Mouse (Mus musculus): ENCODE results near the gene Col15a1. TPM values are rescaled to one million over a fixed set of nuclear protein-coding genes. Genes with fewer than 3 reads are reported as not detected.

Gene Col15a1
- polyA plus RNA-seq, 1 experiment from 2014 or later = 21.8 TPM

DNA sequence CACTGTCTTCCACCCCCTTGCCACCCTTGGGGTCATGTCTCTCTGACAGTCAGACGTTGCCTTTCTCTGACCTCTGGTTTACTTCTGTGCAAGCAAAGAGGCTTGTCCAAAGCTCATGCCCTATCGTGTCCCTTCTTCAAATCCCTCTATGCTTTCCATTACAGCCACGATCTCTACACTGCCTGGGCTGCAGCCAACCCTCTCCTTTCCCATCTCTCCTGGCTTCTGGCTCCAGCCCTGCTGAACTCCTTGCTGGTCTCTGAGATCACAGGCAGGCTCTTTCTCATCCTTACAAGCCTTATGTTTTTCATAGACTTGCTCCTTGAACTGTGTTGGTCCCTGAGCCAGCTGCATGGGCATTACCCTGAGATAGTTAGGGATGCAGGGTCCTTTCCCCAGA is 14.2 kb downstream of the Col15a1 start:
- H3K36me3 ChIP-seq (ENCODE audit: control insufficient read depth, insufficient read depth, low read length) = no peaks in the 10 kb centered on the region
- H3K9me3 ChIP-seq (ENCODE audit: control insufficient read depth, low read length) = no peaks in the 10 kb centered on the region
- no peak overlapping the region for H3K4me2 ChIP-seq (replicated peaks; ENCODE audit: low read depth, low read length)
- no peak for ATAC-seq (ENCODE audit: low FRiP score, low TSS enrichment)
- H3K27me3 ChIP-seq (ENCODE audit: control insufficient read depth, insufficient read depth, low read length) = no peaks in the 10 kb centered on the region
- WGBS = 70% methylated on average over 3 of the region's 3 CpGs
- H3K4me3 ChIP-seq (ENCODE audit: low read length) = no peak overlapping the region
- H3K27ac ChIP-seq (ENCODE audit: low read depth, low read length) = no peak overlapping the region
- H3K9ac ChIP-seq (ENCODE audit: low read depth, low read length) = no peak overlapping the region
- peaks cover 4% of the 10 kb centered on the region; the same call in 1 of the 2 replicates for H3K4me1 ChIP-seq (ENCODE audit: control insufficient read depth, insufficient read depth, low read length)

GRCm38 (mm10) chr4:47225920-47226319 is 18.0 kb downstream of the Col15a1 start:
- no peaks in the 10 kb centered on the region for H3K9me3 ChIP-seq (ENCODE audit: control insufficient read depth, low read length)
- no peaks in the 10 kb centered on the region for H3K36me3 ChIP-seq (ENCODE audit: control insufficient read depth, insufficient read depth, low read length)
- no peak overlapping the region for H3K4me2 ChIP-seq (replicated peaks; ENCODE audit: low read depth, low read length)
- no peak overlapping the region for H3K4me3 ChIP-seq (ENCODE audit: low read length)
- no peak overlapping the region for H3K27ac ChIP-seq (ENCODE audit: low read depth, low read length)
- peaks cover 14% of the 10 kb centered on the region for H3K4me1 ChIP-seq (ENCODE audit: control insufficient read depth, insufficient read depth, low read length)
- no peaks in the 10 kb centered on the region for H3K27me3 ChIP-seq (ENCODE audit: control insufficient read depth, insufficient read depth, low read length)
- ATAC-seq (ENCODE audit: low FRiP score, low TSS enrichment) = no peak
- WGBS = 56% methylated on average over 6 of the region's 6 CpGs
- H3K9ac ChIP-seq (ENCODE audit: low read depth, low read length) = no peak overlapping the region

DNA sequence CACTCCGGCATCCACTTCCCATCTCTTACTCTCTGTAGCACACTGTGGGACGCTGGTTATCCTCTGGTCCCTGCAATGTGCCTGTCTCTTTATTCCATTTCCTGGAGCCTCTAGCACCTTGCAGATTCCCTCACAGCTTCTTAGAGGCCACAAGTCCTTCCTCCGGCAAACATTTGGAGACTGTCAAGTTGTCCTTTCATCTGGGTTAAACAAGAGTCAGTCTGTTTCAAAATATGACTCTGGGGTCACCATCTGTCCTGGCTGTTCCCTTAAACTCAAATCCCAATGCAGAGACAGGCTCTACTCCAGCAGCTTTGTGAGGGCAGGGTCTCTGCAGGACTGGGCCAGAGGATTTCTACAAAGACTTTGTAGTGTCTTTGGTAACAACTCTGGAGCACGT is 19.1 kb downstream of the Col15a1 start:
- Histone ChIP-seq H3K36me3 (ENCODE audit: control insufficient read depth, insufficient read depth, low read length) (no peaks in the 10 kb centered on the region), H3K9ac (ENCODE audit: low read depth, low read length) (no peak overlapping the region), H3K27me3 (ENCODE audit: control insufficient read depth, insufficient read depth, low read length) (no peaks in the 10 kb centered on the region), H3K4me2 (replicated peaks; ENCODE audit: low read depth, low read length) (no peak overlapping the region), H3K4me1 (ENCODE audit: control insufficient read depth, insufficient read depth, low read length) (peaks cover 14% of the 10 kb centered on the region), H3K27ac (ENCODE audit: low read depth, low read length) (no peak overlapping the region), H3K4me3 (ENCODE audit: low read length) (no peak overlapping the region), H3K9me3 (ENCODE audit: control insufficient read depth, low read length) (no peaks in the 10 kb centered on the region)
- WGBS = 65% methylated on average over 4 of the region's 4 CpGs
- no peak for ATAC-seq (ENCODE audit: low FRiP score, low TSS enrichment)

DNA sequence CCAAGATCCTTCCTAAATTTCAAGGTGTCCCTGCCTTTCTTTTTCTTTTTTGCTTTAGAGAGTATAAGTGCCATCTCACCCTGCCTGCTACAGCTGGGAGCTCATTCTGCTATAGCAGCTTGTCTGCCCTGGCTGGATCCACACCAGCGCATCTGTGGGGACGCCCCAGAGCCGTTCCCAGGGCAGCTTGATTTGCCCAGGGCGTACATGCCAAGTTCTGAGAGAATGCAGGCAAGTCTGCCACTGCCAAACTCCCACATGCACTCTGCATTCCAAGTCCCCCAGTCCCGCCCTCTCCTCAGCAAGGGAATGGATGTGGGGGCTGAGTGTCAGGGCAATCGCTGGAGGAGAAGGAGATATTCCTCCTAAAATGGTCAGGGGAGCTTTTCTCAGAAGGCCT is 19.8 kb downstream of the Col15a1 start:
- Histone ChIP-seq H3K27ac (ENCODE audit: low read depth, low read length) (no peak overlapping the region), H3K4me2 (replicated peaks; ENCODE audit: low read depth, low read length) (no peak overlapping the region), H3K9ac (ENCODE audit: low read depth, low read length) (no peak overlapping the region), H3K4me1 (ENCODE audit: control insufficient read depth, insufficient read depth, low read length) (peaks cover 14% of the 10 kb centered on the region), H3K4me3 (ENCODE audit: low read length) (no peak overlapping the region), H3K27me3 (ENCODE audit: control insufficient read depth, insufficient read depth, low read length) (no peaks in the 10 kb centered on the region), H3K9me3 (ENCODE audit: control insufficient read depth, low read length) (no peaks in the 10 kb centered on the region), H3K36me3 (ENCODE audit: control insufficient read depth, insufficient read depth, low read length) (no peaks in the 10 kb centered on the region)
- 31% methylated on average over 6 of the region's 6 CpGs for WGBS
- no peak for ATAC-seq (ENCODE audit: low FRiP score, low TSS enrichment)

GRCm38 (mm10) chr4:47228945-47229344 is 21.0 kb downstream of the Col15a1 start:
- H3K27ac ChIP-seq (ENCODE audit: low read depth, low read length) = no peak overlapping the region
- no peak overlapping the region for H3K9ac ChIP-seq (ENCODE audit: low read depth, low read length)
- H3K36me3 ChIP-seq (ENCODE audit: control insufficient read depth, insufficient read depth, low read length) = no peaks in the 10 kb centered on the region
- no peaks in the 10 kb centered on the region for H3K9me3 ChIP-seq (ENCODE audit: control insufficient read depth, low read length)
- 85% methylated on average over 5 of the region's 5 CpGs for WGBS
- H3K4me1 ChIP-seq (ENCODE audit: control insufficient read depth, insufficient read depth, low read length) = peaks cover 14% of the 10 kb centered on the region
- H3K4me2 ChIP-seq (replicated peaks; ENCODE audit: low read depth, low read length) = no peak overlapping the region
- no peaks in the 10 kb centered on the region for H3K27me3 ChIP-seq (ENCODE audit: control insufficient read depth, insufficient read depth, low read length)
- no peak overlapping the region for H3K4me3 ChIP-seq (ENCODE audit: low read length)
- no peak for ATAC-seq (ENCODE audit: low FRiP score, low TSS enrichment)

DNA sequence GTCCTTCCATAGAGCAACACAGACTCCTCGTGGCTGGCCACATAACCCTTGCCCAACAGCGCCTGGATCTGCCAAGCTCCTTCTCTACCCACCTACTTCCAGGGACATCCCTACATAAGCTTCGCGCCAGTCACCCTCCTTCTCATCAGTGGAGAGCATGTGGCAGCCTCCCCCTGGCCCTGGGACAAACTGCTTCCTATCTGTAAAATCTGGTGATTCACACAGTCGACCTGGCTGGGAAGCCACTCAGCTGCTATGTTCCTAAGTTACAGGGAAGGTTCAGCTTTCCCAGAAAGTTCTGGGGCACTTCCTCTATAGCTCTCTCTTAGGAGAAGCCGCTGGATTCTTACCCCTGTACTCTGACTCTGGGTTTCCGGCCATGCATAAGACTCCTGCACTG is 22.5 kb downstream of the Col15a1 start:
- Histone ChIP-seq H3K9ac (ENCODE audit: low read depth, low read length) (no peak overlapping the region), H3K4me1 (ENCODE audit: control insufficient read depth, insufficient read depth, low read length) (peaks cover 14% of the 10 kb centered on the region), H3K27ac (ENCODE audit: low read depth, low read length) (no peak overlapping the region), H3K4me3 (ENCODE audit: low read length) (no peak overlapping the region), H3K4me2 (replicated peaks; ENCODE audit: low read depth, low read length) (no peak overlapping the region), H3K9me3 (ENCODE audit: control insufficient read depth, low read length) (no peaks in the 10 kb centered on the region), H3K27me3 (ENCODE audit: control insufficient read depth, insufficient read depth, low read length) (no peaks in the 10 kb centered on the region), H3K36me3 (ENCODE audit: control insufficient read depth, insufficient read depth, low read length) (no peaks in the 10 kb centered on the region)
- WGBS = 80% methylated on average over 7 of the region's 7 CpGs
- no peak for ATAC-seq (ENCODE audit: low FRiP score, low TSS enrichment)

GRCm38 (mm10) chr4:47231322-47231721 is 23.4 kb downstream of the Col15a1 start:
- Histone ChIP-seq H3K4me2 (replicated peaks; ENCODE audit: low read depth, low read length) (no peak overlapping the region), H3K4me1 (ENCODE audit: control insufficient read depth, insufficient read depth, low read length) (peaks cover 11% of the 10 kb centered on the region), H3K27me3 (ENCODE audit: control insufficient read depth, insufficient read depth, low read length) (no peaks in the 10 kb centered on the region), H3K9me3 (ENCODE audit: control insufficient read depth, low read length) (no peaks in the 10 kb centered on the region), H3K4me3 (ENCODE audit: low read length) (no peak overlapping the region), H3K36me3 (ENCODE audit: control insufficient read depth, insufficient read depth, low read length) (no peaks in the 10 kb centered on the region), H3K9ac (ENCODE audit: low read depth, low read length) (no peak overlapping the region), H3K27ac (ENCODE audit: low read depth, low read length) (no peak overlapping the region)
- 83% methylated on average over 6 of the region's 6 CpGs for WGBS
- ATAC-seq (ENCODE audit: low FRiP score, low TSS enrichment) = no peak

GRCm38 (mm10) chr4:47233192-47233835 is 25.4 kb downstream of the Col15a1 start:
- Histone ChIP-seq H3K9me3 (ENCODE audit: control insufficient read depth, low read length) (no peaks in the 10 kb centered on the region), H3K4me2 (replicated peaks; ENCODE audit: low read depth, low read length) (no peak overlapping the region), H3K4me1 (ENCODE audit: control insufficient read depth, insufficient read depth, low read length) (no peaks in the 10 kb centered on the region; the same call in none of the 2 replicates), H3K4me3 (ENCODE audit: low read length) (no peak overlapping the region), H3K27me3 (ENCODE audit: control insufficient read depth, insufficient read depth, low read length) (no peaks in the 10 kb centered on the region), H3K9ac (ENCODE audit: low read depth, low read length) (no peak overlapping the region), H3K27ac (ENCODE audit: low read depth, low read length) (no peak overlapping the region), H3K36me3 (ENCODE audit: control insufficient read depth, insufficient read depth, low read length) (no peaks in the 10 kb centered on the region)
- WGBS = 69% methylated on average over 14 of the region's 14 CpGs
- no peak for ATAC-seq (ENCODE audit: low FRiP score, low TSS enrichment)

DNA sequence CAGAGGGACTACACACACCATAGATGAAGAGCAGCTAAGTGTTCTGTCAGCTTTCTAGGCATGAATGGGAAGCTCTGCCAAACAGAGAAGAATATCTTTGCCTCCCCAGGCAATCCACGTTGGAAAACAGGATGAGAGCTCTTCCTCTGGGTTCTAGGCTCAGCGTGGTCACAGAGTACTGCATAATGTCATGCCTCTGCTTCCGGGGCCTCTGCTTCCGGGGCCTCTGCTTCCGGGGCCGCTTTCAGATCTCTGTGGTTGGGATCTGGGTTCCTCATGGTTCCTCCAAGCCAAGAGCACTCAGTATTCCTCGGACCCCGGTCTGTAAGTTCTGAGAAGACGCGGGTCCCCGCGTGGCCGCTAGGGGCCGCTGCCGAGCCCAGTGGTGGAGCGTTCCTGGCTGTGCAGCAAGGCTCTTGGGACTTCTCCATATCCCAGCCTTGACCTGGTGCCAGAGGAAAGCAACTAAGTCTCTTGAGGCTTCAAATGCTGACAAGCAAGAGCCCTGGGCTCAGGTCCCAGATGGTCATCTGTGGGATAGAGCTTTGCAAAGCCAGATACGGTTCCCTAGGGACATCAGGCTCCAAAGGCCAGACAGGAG is 26.8 kb downstream of the Col15a1 start:
- Histone ChIP-seq H3K4me1 (ENCODE audit: control insufficient read depth, insufficient read depth, low read length) (no peaks in the 10 kb centered on the region; the same call in none of the 2 replicates), H3K36me3 (ENCODE audit: control insufficient read depth, insufficient read depth, low read length) (no peaks in the 10 kb centered on the region), H3K9me3 (ENCODE audit: control insufficient read depth, low read length) (no peaks in the 10 kb centered on the region), H3K27me3 (ENCODE audit: control insufficient read depth, insufficient read depth, low read length) (no peaks in the 10 kb centered on the region), H3K4me3 (ENCODE audit: low read length) (no peak overlapping the region), H3K27ac (ENCODE audit: low read depth, low read length) (no peak overlapping the region), H3K4me2 (replicated peaks; ENCODE audit: low read depth, low read length) (no peak overlapping the region), H3K9ac (ENCODE audit: low read depth, low read length) (no peak overlapping the region)
- ATAC-seq (ENCODE audit: low FRiP score, low TSS enrichment) = peak; percentile 30; the same call in 1 of the 2 replicates
- 25% methylated on average over 17 of the region's 17 CpGs for WGBS
